Mouse (Mus musculus) liver, postnatal 0 days (tissue): ENCODE data around the gene Gpx4. TPM values are rescaled to one million over a fixed set of nuclear protein-coding genes. Genes with fewer than 3 reads are reported as not detected.

Source experiments
- ATAC-seq: fragments of 200-750 bp; cut with Nextera tagmentation; 2 replicates; pipeline ENCODE4 v1.8.0; 2017; ENCODE audit warnings: mild to moderate bottlenecking, moderate library complexity
- DNase-seq: peaks from one replicate; pipeline ENCODE4 v3.0.0-alpha.2; 2016
- H3K27ac ChIP-seq: fragments of 300-500 bp; sonication (generic); 2 replicates; pipeline ENCODE4 v1.5.1; 2014; ENCODE audit warnings: antibody characterized with exemption, moderate library complexity, mild to moderate bottlenecking, low read depth
- H3K27me3 ChIP-seq: fragments of 300-500 bp; sonication (generic); 2 replicates; pipeline ENCODE4 v1.6.1; 2014; ENCODE audit warnings: low read length, control low read depth, mixed read lengths; ENCODE audit not compliant: insufficient read depth
- H3K36me3 ChIP-seq: fragments of 300-500 bp; sonication (generic); replicated peaks from 2 replicates; pipeline ENCODE4 v1.6.1; 2014; ENCODE audit warnings: mild to moderate bottlenecking, control low read depth, low read length, moderate library complexity, mixed read lengths; ENCODE audit not compliant: insufficient read depth
- H3K4me1 ChIP-seq: fragments of 300-500 bp; sonication (generic); 2 replicates; pipeline ENCODE4 v1.6.1; 2014; ENCODE audit warnings: antibody characterized with exemption, mild to moderate bottlenecking, control low read depth; ENCODE audit not compliant: insufficient read depth
- H3K4me2 ChIP-seq: fragments of 300-500 bp; sonication (generic); 2 replicates; pipeline ENCODE4 v1.6.1; 2014; ENCODE audit warnings: low read depth, mild to moderate bottlenecking, low read length, moderate library complexity, mixed read lengths
- H3K4me3 ChIP-seq: fragments of 300-500 bp; sonication (generic); 2 replicates; pipeline ENCODE4 v1.5.1; 2014; ENCODE audit warnings: low read depth, low read length
- H3K9ac ChIP-seq: fragments of 300-500 bp; sonication (generic); replicated peaks from 2 replicates; pipeline ENCODE4 v1.6.1; 2014; ENCODE audit warnings: mild to moderate bottlenecking, moderate library complexity
- H3K9me3 ChIP-seq: fragments of 300-500 bp; sonication (generic); 2 replicates; pipeline ENCODE4 v1.6.1; 2016; ENCODE audit warnings: mild to moderate bottlenecking, control low read depth, low read length, mixed read lengths
- CTCF ChIP-seq: sonication (generic); IDR thresholded peaks from 2 replicates; pipeline ENCODE4 v1.5.1; 2016; ENCODE audit warnings: antibody characterized with exemption, low read depth
- EP300 ChIP-seq: IDR thresholded peaks from 2 replicates; pipeline ENCODE4 v1.6.1; 2016; ENCODE audit warnings: antibody characterized with exemption, low read depth, mild to moderate bottlenecking
- WGBS: fragments of 180-500 bp; shearing (Covaris S2); extraction: QIAGEN DNeasy Blood & Tissue Kit; methylation state at CpG from one replicate; pipeline ENCODE4 v1.1.7; 2014; ENCODE audit not compliant: insufficient replicate concordance; 5-methylcytosine and 5-hydroxymethylcytosine counted together
- polyA plus RNA-seq: library from polyadenylated mRNA; unstranded; fragments of >200 nt; fragmentation: Nextera tagmentation; extraction: Ambion mirVana; gene quantifications from 2 replicates; pipeline ENCODE4 v1.2.1, GENCODE M21; 2015

Gene Gpx4
- polyA plus RNA-seq, 1 experiment from 2014 or later = 537 TPM

GRCm38 (mm10) chr10:80017361-80017760 is 29.6 kb upstream of the Gpx4 start:
- ATAC-seq (peak; percentile 56), DNase-seq (peak; percentile 86)
- H3K4me3 ChIP-seq = peak overlapping the region; percentile 58
- H3K27me3 ChIP-seq = peaks cover 4% of the 10 kb centered on the region; the same call in 1 of the 2 replicates
- H3K9me3 ChIP-seq = no peaks in the 10 kb centered on the region
- TF ChIP-seq CTCF = no peak
- no peak for TF ChIP-seq EP300
- H3K27ac ChIP-seq = peak overlapping the region; percentile 94
- peaks cover 26% of the 10 kb centered on the region for H3K4me1 ChIP-seq
- peak overlapping the region; percentile 57 for H3K9ac ChIP-seq
- H3K36me3 ChIP-seq = peaks cover 25% of the 10 kb centered on the region
- 26% methylated on average over 3 of the region's 3 CpGs for WGBS
- H3K4me2 ChIP-seq = peak overlapping the region; percentile 83

GRCm38 (mm10) chr10:80017771-80018170 is 29.2 kb upstream of the Gpx4 start:
- Histone ChIP-seq H3K4me2 (peak overlapping the region; percentile 83), H3K4me3 (peak overlapping the region; percentile 58), H3K27me3 (peaks cover 4% of the 10 kb centered on the region; the same call in 1 of the 2 replicates), H3K4me1 (peaks cover 26% of the 10 kb centered on the region), H3K27ac (peak overlapping the region; percentile 94), H3K36me3 (peaks cover 26% of the 10 kb centered on the region), H3K9me3 (no peaks in the 10 kb centered on the region), H3K9ac (peak overlapping the region; percentile 57)
- DNase-seq = no peak
- WGBS = 33% methylated on average over 14 of the region's 14 CpGs
- no peak for ATAC-seq
- no peak for TF ChIP-seq EP300
- no peak for TF ChIP-seq CTCF

- no peak overlapping the region; the same call in 1 of the 2 replicates for H3K9ac ChIP-seq
- TF ChIP-seq CTCF (no peak), EP300 (no peak)
- H3K4me3 ChIP-seq = peak overlapping the region; percentile 24
- peaks cover 4% of the 10 kb centered on the region; the same call in 1 of the 2 replicates for H3K27me3 ChIP-seq
- H3K9me3 ChIP-seq = no peaks in the 10 kb centered on the region
- ATAC-seq = peak; percentile 47
- peaks cover 26% of the 10 kb centered on the region for H3K36me3 ChIP-seq
- 6% methylated on average over 15 of the region's 15 CpGs for WGBS
- H3K4me2 ChIP-seq = peak overlapping the region; percentile 63
- peak overlapping the region; percentile 94 for H3K27ac ChIP-seq
- peak; percentile 62 for DNase-seq
- H3K4me1 ChIP-seq = peaks cover 29% of the 10 kb centered on the region
These were observed 28.1 kb upstream of the Gpx4 start for GRCm38 (mm10) chr10:80018739-80019297.

GRCm38 (mm10) chr10:80019471-80020131 is 27.4 kb upstream of the Gpx4 start:
- Histone ChIP-seq H3K27ac (peak overlapping the region; percentile 94), H3K9me3 (no peaks in the 10 kb centered on the region), H3K27me3 (peaks cover 4% of the 10 kb centered on the region; the same call in 1 of the 2 replicates), H3K4me3 (peak overlapping the region; percentile 24), H3K36me3 (peaks cover 23% of the 10 kb centered on the region), H3K4me2 (peak overlapping the region; percentile 63), H3K4me1 (peaks cover 36% of the 10 kb centered on the region), H3K9ac (no peak overlapping the region)
- no peak for TF ChIP-seq EP300
- 0 out of 2 replicates have a peak, but pooled peaks have one; percentile 7 for TF ChIP-seq CTCF
- ATAC-seq = no peak
- 50% methylated on average over 20 of the region's 20 CpGs for WGBS
- DNase-seq = no peak

GRCm38 (mm10) chr10:80020191-80020590 is 26.8 kb upstream of the Gpx4 start:
- peaks cover 38% of the 10 kb centered on the region for H3K4me1 ChIP-seq
- H3K9me3 ChIP-seq = no peaks in the 10 kb centered on the region
- H3K36me3 ChIP-seq = peaks cover 27% of the 10 kb centered on the region
- H3K4me2 ChIP-seq = 0 out of 2 replicates have a peak overlapping the region, but pooled peaks have one; percentile 63
- DNase-seq = no peak
- no peak for TF ChIP-seq EP300
- no peak for TF ChIP-seq CTCF
- H3K27me3 ChIP-seq = peaks cover 4% of the 10 kb centered on the region; the same call in 1 of the 2 replicates
- WGBS = 69% methylated on average over 11 of the region's 11 CpGs
- no peak overlapping the region for H3K27ac ChIP-seq
- H3K4me3 ChIP-seq = no peak overlapping the region
- no peak overlapping the region for H3K9ac ChIP-seq
- ATAC-seq = no peak

GRCm38 (mm10) chr10:80020603-80021319 is 26.2 kb upstream of the Gpx4 start:
- ATAC-seq (no peak), DNase-seq (no peak)
- peak; percentile 11 for TF ChIP-seq CTCF
- TF ChIP-seq EP300 = no peak
- H3K36me3 ChIP-seq = peaks cover 30% of the 10 kb centered on the region
- H3K27ac ChIP-seq = no peak overlapping the region
- no peaks in the 10 kb centered on the region for H3K9me3 ChIP-seq
- H3K4me3 ChIP-seq = no peak overlapping the region
- peaks cover 4% of the 10 kb centered on the region; the same call in 1 of the 2 replicates for H3K27me3 ChIP-seq
- H3K4me2 ChIP-seq = no peak overlapping the region
- no peak overlapping the region for H3K9ac ChIP-seq
- peaks cover 36% of the 10 kb centered on the region for H3K4me1 ChIP-seq
- WGBS = 79% methylated on average over 18 of the region's 18 CpGs
